Mouse (Mus musculus): ENCODE measurements around the gene Adss. TPM values are rescaled to one million over a fixed set of nuclear protein-coding genes. Genes with fewer than 3 reads are reported as not detected.
"Not testable (repeated sequence)": the region's sequence is repeated elsewhere in the genome, so short reads cannot be mapped to it uniquely, and the experiment has no call there.

Adss gene
- 10 to 100 TPM; 70.5 to 76.4 (median 73.2) TPM for total RNA-seq (2022)

DNA sequence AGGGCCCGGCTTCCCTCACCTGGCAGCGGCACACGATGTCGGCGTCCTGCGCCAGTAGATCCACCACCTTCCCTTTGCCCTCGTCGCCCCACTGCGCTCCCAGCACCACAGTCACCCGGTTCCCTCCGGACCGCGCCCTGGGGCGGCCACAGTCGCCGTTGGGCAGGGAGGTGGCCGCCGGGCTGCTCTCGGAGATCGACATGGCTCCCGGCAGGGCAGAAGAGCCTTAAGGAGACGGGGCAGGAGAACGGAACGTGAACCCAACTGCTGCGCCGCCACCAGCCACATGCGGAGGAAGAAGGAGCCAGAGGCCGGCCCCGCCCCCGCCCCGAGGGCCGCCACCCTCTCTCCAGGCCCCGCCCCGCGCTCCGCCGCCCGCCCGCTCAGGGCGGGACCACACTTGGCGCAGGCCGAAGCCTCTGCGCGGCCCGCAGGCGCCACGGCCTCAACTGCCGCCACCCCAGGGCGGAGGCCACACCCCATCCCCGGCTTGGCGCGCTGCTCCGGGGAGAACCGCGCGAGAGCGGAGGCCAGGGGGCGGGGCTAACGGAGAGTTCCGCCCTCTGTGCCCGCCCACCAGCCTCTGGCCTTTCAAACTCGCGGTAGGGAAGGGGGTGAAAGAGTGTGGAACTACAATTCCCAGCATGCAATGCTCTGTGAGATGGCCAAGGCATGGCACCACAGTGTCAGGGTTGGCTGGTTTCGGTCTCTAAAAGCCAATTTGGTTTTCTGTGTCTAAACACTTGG is at the start of gene Adss:
Adss (minus strand) TSS at position 319 of the 747 bp plus-strand sequence.
- peak; percentile 97 for DNase-seq (ENCODE audit: low spot score in 2 of 2)

DNA sequence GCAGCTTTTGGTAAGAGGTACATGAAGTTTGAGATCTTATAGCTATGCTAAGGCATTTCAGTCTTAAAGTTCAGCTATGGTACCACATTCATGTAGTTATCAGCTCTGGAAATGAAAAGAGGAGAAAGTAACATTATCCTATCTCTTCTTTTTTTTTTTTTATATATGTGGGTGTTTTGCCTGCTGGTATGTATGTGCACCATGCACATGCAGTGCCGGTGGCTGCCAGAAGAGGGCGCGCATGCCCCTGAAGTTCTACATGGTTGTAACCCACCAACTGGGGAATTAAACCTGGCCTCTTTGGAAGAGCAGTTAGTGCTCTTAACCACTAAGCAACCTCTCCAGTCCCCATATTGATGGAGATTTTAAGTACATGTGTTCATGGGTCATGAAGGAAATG is 49.5 kb upstream of the Adss start:
- not testable (repeated sequence) for DNase-seq (ENCODE audit: low spot score in 2 of 2)

- not testable (repeated sequence) for DNase-seq (ENCODE audit: low spot score in 2 of 2)
Observed at GRCm38 (mm10) chr1:177827776-177828175, 31.5 kb upstream of the Adss start.

DNA sequence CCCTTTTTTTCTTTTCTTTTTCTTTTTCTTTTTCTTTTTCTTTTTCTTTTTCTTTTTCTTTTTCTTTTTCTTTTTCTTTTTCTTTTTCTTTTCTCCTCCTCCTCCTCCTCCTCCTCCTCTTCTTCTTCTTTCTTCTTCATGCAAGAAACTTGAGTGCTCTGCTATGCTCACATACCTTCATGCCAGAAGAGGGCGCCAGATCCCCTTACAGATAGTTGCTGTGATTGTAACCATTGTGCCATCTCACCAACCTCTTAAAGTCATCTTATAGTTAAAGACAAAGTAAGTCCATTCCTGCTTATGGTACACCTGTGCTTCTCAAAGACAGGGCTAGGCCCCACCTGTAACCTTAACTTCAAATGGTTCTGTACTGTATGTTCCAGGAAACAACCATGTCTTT is 10.5 kb upstream of the Adss start:
- DNase-seq (ENCODE audit: low spot score in 2 of 2) = not testable (repeated sequence)

- no peak for DNase-seq (ENCODE audit: low spot score in 2 of 2)
Observed at GRCm38 (mm10) chr1:177803511-177803910, 7.2 kb upstream of the Adss start.

- DNase-seq (ENCODE audit: low spot score in 2 of 2) = no peak
Observed at GRCm38 (mm10) chr1:177797151-177797755, 942 bp upstream of the Adss start.

DNA sequence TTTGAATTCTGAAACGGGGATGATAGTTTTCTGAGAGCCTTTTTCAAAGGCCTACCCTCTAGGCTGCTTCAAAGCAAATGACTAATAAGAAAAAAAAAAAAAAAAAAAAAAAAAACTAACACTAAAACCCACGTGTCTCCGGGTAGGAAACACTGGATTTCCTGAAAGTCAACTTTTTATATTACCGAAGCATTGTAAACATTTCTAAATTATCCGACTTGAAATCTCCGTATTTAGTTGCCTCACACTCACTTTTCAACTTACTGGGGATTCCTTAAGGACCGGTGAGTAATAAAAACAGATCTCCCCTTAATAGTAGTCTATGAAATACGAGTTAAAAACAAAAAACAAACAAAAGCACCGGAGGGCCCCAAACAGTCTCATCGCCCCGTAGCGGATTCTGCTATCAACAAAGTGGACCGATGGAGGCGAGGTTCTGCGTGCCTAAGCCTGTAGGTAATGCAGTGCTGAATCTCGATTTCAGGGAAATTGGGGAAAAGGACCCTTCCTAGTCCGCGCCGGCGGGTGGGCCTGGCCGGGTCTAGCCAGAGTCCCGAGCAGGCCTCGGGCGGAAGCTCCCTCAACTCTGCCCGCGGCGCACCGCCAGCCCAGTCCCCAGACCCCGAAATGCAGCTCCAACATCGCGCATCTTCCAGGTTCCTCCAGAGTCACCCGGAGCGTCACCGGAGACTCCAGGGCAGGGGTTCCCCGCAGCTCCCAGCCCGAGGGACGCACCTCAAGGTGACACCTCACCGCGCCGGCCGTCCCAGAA is 704 bp downstream of the Adss start:
- peak; percentile 37 to 44 for DNase-seq (ENCODE audit: low spot score in 2 of 2)

DNA sequence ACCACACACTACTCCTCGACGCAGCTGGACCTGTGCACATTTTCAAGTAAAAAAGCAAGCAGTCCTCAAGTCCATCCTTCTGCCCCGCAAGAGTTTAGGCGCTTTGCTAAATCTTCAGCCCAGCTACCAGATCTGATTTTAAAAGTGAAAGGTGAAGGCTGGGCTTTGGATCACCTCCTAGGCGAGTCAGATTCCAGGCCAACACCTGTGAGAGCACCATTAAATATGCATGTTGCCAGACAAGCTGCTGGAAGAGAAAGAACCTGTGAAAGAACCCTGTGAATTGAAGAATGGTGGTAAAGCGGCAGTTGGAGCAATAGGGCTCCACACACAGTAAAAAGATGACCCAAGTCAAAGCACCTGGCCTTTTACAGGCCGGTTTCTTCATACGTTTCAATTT is 1.4 kb downstream of the Adss start:
- no peak for DNase-seq (ENCODE audit: low spot score in 2 of 2)

GRCm38 (mm10) chr1:177792835-177793234 is 3.5 kb downstream of the Adss start:
- no peak for DNase-seq (ENCODE audit: low spot score in 2 of 2)

DNA sequence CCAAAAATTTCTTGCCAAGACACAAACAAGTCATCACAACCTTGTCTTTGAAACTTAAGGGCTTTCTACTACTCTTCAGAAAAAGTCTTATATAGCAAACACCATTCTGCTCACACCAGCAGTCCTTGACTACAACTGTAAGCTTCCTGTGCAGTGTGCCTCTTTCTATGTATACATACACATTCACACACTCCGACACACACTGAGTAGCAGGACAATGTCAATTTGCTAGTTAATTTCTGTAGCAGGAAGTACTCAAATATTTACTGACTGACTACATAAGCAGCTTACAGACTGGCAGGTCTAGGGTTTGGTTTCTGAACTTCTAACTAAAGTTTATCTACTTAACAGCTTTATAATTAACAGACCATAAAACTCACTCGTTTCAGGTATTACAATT is 18.9 kb downstream of the Adss start:
- DNase-seq (ENCODE audit: low spot score in 2 of 2) = no peak

DNA sequence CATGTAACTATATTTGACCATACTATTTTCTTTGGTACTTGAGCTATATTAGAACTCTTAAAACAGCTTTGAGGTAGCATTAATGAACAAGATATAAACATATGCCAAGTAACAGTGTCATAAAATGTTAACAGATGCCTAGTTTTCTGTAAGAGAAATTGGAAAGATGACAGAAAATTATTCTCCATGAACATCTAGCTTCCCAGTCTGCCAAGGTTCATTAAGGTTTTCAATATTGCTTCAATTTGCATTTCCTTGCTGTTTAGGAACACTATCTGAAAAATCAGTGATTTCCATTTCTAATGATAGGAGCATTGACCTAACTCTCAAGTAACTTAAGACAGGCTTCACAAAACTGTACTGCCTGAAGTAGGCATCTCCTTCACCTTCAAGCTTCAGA is 27.4 kb downstream of the Adss start:
- DNase-seq (ENCODE audit: low spot score in 2 of 2) = no peak

- no peak for DNase-seq (ENCODE audit: low spot score in 2 of 2)
Observed at GRCm38 (mm10) chr1:177757249-177757648, 39.1 kb downstream of the Adss start.

DNA sequence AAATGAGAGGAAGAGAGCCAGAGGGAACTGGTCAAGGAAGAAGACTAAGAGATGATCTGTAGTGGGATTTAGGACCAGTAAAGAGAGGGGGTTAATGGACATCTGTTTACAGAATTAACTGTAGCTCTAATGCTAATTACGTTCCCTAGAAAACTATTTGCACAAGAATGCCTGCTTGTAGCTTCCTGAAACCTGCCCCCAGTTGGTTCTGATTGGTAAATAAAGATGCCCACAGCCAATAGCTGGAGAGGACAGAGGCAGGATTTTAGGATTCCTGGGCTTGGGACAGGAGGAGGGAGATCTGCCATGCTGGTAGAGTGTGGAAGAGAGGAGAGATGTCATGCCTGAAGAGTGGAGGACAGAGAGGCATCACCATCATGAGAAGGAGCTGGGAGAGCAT is 42.8 kb downstream of the Adss start:
- DNase-seq (ENCODE audit: low spot score in 2 of 2) = no peak

- DNase-seq (ENCODE audit: low spot score in 2 of 2) = no peak
Observed at GRCm38 (mm10) chr1:177747869-177748540, 48.3 kb downstream of the Adss start.

- no peak for DNase-seq (ENCODE audit: low spot score in 2 of 2)
Observed at GRCm38 (mm10) chr1:177744521-177745325, 51.6 kb downstream of the Adss start.

DNA sequence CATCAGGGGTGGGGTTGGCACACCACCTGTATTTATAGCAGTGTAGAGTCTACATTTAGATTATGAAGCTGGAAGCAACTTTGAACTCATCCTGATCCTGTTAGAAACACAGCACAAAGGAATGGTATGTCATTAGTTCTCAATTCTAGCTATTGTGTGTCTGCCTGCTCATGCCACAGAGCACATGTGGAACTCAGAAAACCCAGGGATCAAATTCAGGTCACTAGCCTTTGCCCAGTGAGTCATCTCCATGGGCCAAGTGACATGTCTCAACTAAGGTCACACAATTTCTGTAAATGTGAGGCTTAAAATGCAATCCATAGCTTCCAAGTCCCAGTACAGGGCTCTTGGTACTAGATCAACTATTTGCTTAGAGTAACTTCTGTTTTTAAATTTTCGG is 54.2 kb downstream of the Adss start:
- DNase-seq (ENCODE audit: low spot score in 2 of 2) = no peak

GRCm38 (mm10) chr1:177740707-177741106 is 55.6 kb downstream of the Adss start:
- DNase-seq (ENCODE audit: low spot score in 2 of 2) = no peak

GRCm38 (mm10) chr1:177737505-177738105 is 58.7 kb downstream of the Adss start:
- DNase-seq (ENCODE audit: low spot score in 2 of 2) = no peak

DNA sequence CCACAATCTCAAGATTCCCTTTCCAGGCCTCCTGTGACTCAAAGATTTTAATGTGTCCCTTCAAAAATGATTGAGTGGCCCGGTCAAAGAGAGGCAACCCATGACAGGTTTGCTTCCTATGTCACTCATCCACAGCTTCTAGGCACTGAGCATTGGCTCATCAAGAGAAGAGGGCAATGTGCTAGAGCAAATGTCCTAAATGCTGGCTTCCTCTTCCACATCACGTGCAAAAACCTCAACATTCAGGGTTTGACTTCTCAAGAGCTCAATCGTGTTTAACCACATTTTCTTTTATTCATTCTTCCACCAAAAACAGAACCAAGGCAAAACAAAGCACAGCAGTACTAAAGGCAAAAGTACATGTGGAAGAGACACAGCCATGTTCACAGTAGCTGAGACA is 64.3 kb downstream of the Adss start:
- DNase-seq (ENCODE audit: low spot score in 2 of 2) = no peak
